Mouse (Mus musculus): ENCODE results near the gene Hist1h2be.

- TF ChIP-seq CTCF (IDR thresholded peaks at IDR 0.05; ENCODE audit: low read depth) (no peak), EP300 (IDR thresholded peaks at IDR 0.05; ENCODE audit: low read depth) (no peak)
These were observed 83.8 kb downstream of the Hist1h2be start for GRCm38 (mm10) chr13:23537006-23537710.

All from heart, postnatal 0 days (tissue).